Mouse (Mus musculus): ENCODE measurements around the gene Trib2. TPM values are rescaled to one million over a fixed set of nuclear protein-coding genes. Genes with fewer than 3 reads are reported as not detected.
A peak's percentile ranks its signal among the peaks of the same experiment; 100 is the strongest.

The Trib2 gene
- polyA plus RNA-seq, 1 experiment from 2014 or later: 87.4 TPM

DNA sequence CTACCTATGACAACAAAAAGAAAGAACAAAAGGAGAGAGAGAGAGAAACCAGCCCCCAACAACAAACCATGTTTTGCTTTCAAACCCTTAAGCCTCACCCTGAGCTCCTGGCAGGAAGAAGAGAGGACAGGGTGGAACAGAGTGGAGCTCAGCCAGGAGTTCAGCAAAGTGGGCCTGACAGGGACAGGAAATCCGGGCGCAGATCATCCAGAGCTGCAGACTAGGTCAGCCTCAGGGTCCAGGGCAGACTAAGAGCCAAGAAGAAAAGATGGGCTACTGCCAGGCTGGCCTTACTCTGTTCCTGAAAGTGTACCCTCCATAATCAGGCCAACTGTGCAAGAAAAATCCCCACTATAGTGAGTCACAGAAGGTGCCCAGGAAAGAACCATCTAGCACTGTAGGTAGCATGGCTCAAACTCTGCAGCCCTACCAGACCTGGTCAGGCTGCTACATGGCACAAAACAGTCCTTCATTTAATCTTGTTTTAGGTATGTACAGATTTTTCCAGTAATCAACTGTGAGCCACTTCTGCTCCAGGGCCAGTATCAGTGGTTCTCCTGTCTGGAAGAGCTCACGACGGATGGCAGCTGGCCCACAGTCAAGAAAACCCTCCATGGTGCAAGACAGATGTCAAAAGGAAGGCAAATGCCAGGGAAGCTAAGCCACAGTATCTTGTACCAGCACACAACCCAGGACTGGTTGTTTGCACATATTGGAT, 16.4 kb downstream of the Trib2 start:
- H3K4me1 ChIP-seq (ENCODE audit: control insufficient read depth, insufficient read depth, low read length): peaks cover 16% of the 10 kb centered on the region; the same call in 1 of the 2 replicates
- no peak overlapping the region for H3K27ac ChIP-seq (ENCODE audit: low read depth, low read length)
- WGBS: 76% methylated on average over 4 of the region's 4 CpGs
- H3K36me3 ChIP-seq (ENCODE audit: control insufficient read depth, insufficient read depth, low read length): peaks cover 80% of the 10 kb centered on the region
- no peak for ATAC-seq
- no peak for DNase-seq (ENCODE audit: low spot score)
- no peak overlapping the region for H3K4me3 ChIP-seq (ENCODE audit: low read depth, low read length)
- H3K9me3 ChIP-seq (replicated peaks; ENCODE audit: control insufficient read depth, low read length): no peaks in the 10 kb centered on the region
- H3K9ac ChIP-seq (ENCODE audit: low read length): no peak overlapping the region
- H3K4me2 ChIP-seq (ENCODE audit: low read length): 0 out of 2 replicates have a peak overlapping the region, but pooled peaks have one; percentile 1
- no peaks in the 10 kb centered on the region for H3K27me3 ChIP-seq (replicated peaks; ENCODE audit: control insufficient read depth, insufficient read depth, low read length)

- Histone ChIP-seq H3K4me3 (ENCODE audit: low read depth, low read length) (no peak overlapping the region), H3K4me1 (ENCODE audit: control insufficient read depth, insufficient read depth, low read length) (peaks cover 12% of the 10 kb centered on the region; the same call in 1 of the 2 replicates), H3K9me3 (replicated peaks; ENCODE audit: control insufficient read depth, low read length) (no peaks in the 10 kb centered on the region), H3K4me2 (ENCODE audit: low read length) (no peak overlapping the region), H3K9ac (ENCODE audit: low read length) (no peak overlapping the region), H3K27ac (ENCODE audit: low read depth, low read length) (no peak overlapping the region), H3K27me3 (replicated peaks; ENCODE audit: control insufficient read depth, insufficient read depth, low read length) (no peaks in the 10 kb centered on the region), H3K36me3 (ENCODE audit: control insufficient read depth, insufficient read depth, low read length) (peaks cover 82% of the 10 kb centered on the region)
- DNase-seq (ENCODE audit: low spot score) (no peak), ATAC-seq (no peak)
- 83% methylated on average over 7 of the region's 7 CpGs for WGBS
Measured at GRCm38 (mm10) chr12:15798019-15798418, 18.7 kb downstream of the Trib2 start.

DNA sequence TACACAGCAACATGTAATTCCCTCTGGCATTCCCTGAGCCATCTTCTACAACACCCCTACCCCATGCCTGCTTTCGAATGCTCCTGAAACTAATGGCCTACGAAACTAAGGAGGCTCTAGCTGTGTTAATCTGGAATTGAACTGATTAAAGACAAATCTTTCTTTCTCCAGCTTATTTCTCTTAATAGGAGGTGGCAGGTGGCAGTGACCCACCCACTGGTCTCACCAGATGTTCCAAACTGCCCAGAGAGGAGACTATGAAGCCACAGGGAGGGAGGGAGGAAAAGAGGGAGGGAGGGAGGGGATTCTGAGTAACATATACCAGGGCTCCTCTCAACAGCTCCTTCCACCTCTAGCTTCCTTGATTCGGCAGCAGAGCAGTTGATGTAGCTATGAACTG, 20.8 kb downstream of the Trib2 start:
- no peaks in the 10 kb centered on the region for H3K9me3 ChIP-seq (replicated peaks; ENCODE audit: control insufficient read depth, low read length)
- H3K4me3 ChIP-seq (ENCODE audit: low read depth, low read length): no peak overlapping the region
- no peak overlapping the region for H3K9ac ChIP-seq (ENCODE audit: low read length)
- peaks cover 91% of the 10 kb centered on the region for H3K36me3 ChIP-seq (ENCODE audit: control insufficient read depth, insufficient read depth, low read length)
- DNase-seq (ENCODE audit: low spot score) (no peak), ATAC-seq (no peak)
- no peaks in the 10 kb centered on the region for H3K27me3 ChIP-seq (replicated peaks; ENCODE audit: control insufficient read depth, insufficient read depth, low read length)
- no peak overlapping the region for H3K27ac ChIP-seq (ENCODE audit: low read depth, low read length)
- 68% methylated on average over 3 of the region's 3 CpGs for WGBS
- no peak overlapping the region for H3K4me2 ChIP-seq (ENCODE audit: low read length)
- H3K4me1 ChIP-seq (ENCODE audit: control insufficient read depth, insufficient read depth, low read length): peaks cover 4% of the 10 kb centered on the region; the same call in 1 of the 2 replicates

DNA sequence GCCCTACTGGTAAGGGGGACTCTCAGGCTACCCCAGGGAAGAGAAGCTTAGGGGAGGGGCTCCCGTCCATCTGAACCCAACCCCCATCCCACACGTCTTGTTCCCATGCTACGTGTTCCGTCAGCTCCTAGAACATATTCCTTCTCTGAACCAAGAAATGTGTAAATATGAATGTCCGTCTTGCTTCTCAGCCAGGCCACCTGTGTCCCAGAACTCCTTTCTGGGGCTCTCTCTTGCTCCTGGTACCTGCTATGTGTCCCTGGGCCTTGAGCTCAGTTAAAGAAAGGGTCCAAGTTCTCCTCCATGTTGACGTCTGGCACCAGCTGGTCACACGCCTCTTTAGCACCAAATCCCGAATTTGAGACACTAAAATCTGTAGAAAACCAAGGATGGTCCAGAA, 23.4 kb downstream of the Trib2 start:
- 93% methylated on average over 8 of the region's 8 CpGs for WGBS

GRCm38 (mm10) chr12:15790181-15790580, 26.5 kb downstream of the Trib2 start:
- 0 out of 2 replicates have a peak, but pooled peaks have one; percentile 4 for ATAC-seq
- no peaks in the 10 kb centered on the region for H3K27me3 ChIP-seq (replicated peaks; ENCODE audit: control insufficient read depth, insufficient read depth, low read length)
- H3K4me1 ChIP-seq (ENCODE audit: control insufficient read depth, insufficient read depth, low read length): no peaks in the 10 kb centered on the region
- no peak overlapping the region for H3K4me3 ChIP-seq (ENCODE audit: low read depth, low read length)
- no peak overlapping the region for H3K4me2 ChIP-seq (ENCODE audit: low read length)
- WGBS: 66% methylated on average over 2 of the region's 2 CpGs
- no peaks in the 10 kb centered on the region for H3K9me3 ChIP-seq (replicated peaks; ENCODE audit: control insufficient read depth, low read length)
- H3K9ac ChIP-seq (ENCODE audit: low read length): no peak overlapping the region
- DNase-seq (ENCODE audit: low spot score): peak; percentile 22
- no peak overlapping the region for H3K27ac ChIP-seq (ENCODE audit: low read depth, low read length)
- peaks cover 50% of the 10 kb centered on the region for H3K36me3 ChIP-seq (ENCODE audit: control insufficient read depth, insufficient read depth, low read length)

More for the DNA sequence above, 23.4 kb downstream of the Trib2 start:
- DNase-seq (ENCODE audit: low spot score) (no peak), ATAC-seq (no peak)
- peaks cover 79% of the 10 kb centered on the region for H3K36me3 ChIP-seq (ENCODE audit: control insufficient read depth, insufficient read depth, low read length)
- no peaks in the 10 kb centered on the region for H3K4me1 ChIP-seq (ENCODE audit: control insufficient read depth, insufficient read depth, low read length)
- no peak overlapping the region for H3K27ac ChIP-seq (ENCODE audit: low read depth, low read length)
- no peak overlapping the region for H3K4me3 ChIP-seq (ENCODE audit: low read depth, low read length)
- H3K4me2 ChIP-seq (ENCODE audit: low read length): no peak overlapping the region
- H3K9me3 ChIP-seq (replicated peaks; ENCODE audit: control insufficient read depth, low read length): no peaks in the 10 kb centered on the region
- H3K9ac ChIP-seq (ENCODE audit: low read length): no peak overlapping the region
- H3K27me3 ChIP-seq (replicated peaks; ENCODE audit: control insufficient read depth, insufficient read depth, low read length): no peaks in the 10 kb centered on the region

DNA sequence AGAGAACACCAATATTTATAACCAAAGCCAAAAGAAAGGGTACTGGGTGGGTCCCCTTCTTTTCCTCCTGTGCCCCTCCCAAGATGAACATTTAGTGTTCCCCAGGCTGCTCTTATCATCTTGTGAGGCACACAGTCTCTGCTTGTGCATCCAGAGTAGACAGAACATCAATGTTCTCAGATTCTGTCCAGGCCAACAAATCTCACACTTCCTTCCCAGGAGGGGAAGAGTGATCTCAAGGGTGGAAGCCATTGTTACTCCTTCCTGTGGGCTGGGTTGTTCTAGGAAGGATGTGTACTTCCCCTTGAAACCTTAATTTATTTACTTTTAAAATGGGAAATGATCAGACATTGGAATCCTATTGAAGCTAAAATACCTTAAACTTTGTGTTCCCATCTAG, 39.7 kb downstream of the Trib2 start:
- H3K4me3 ChIP-seq (ENCODE audit: low read depth, low read length): no peak overlapping the region
- no peaks in the 10 kb centered on the region for H3K9me3 ChIP-seq (replicated peaks; ENCODE audit: control insufficient read depth, low read length)
- DNase-seq (ENCODE audit: low spot score): no peak
- ATAC-seq: no peak
- no peaks in the 10 kb centered on the region for H3K4me1 ChIP-seq (ENCODE audit: control insufficient read depth, insufficient read depth, low read length)
- H3K27me3 ChIP-seq (replicated peaks; ENCODE audit: control insufficient read depth, insufficient read depth, low read length): no peaks in the 10 kb centered on the region
- H3K36me3 ChIP-seq (ENCODE audit: control insufficient read depth, insufficient read depth, low read length): no peaks in the 10 kb centered on the region
- no peak overlapping the region for H3K9ac ChIP-seq (ENCODE audit: low read length)
- H3K27ac ChIP-seq (ENCODE audit: low read depth, low read length): no peak overlapping the region
- H3K4me2 ChIP-seq (ENCODE audit: low read length): no peak overlapping the region

GRCm38 (mm10) chr12:15771686-15772085, 45.0 kb downstream of the Trib2 start:
- H3K27me3 ChIP-seq (replicated peaks; ENCODE audit: control insufficient read depth, insufficient read depth, low read length): no peaks in the 10 kb centered on the region
- 86% methylated on average over 6 of the region's 6 CpGs for WGBS

DNA sequence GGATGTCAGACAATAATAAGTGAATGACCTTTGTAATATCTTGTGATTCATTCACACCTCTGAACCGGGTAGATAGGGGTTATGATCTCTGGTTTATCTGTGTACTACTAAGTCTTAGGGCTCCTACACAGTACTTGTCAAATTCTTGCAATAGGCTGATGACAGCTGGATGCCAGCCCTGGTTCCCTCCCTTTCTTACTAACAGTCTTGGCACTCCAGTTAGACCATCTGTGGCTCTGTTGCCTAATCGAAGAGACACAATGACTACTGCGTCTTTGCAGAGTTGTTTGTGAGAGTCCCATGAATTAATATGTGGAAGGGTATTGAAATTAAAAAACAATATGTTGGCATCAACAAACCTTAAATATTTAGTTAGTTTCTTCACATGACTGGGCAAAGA, 48.2 kb downstream of the Trib2 start:
- WGBS: 63% methylated on average over 3 of the region's 3 CpGs

More at GRCm38 (mm10) chr12:15771686-15772085, 45.0 kb downstream of the Trib2 start:
- no peaks in the 10 kb centered on the region for H3K36me3 ChIP-seq (ENCODE audit: control insufficient read depth, insufficient read depth, low read length)
- H3K27ac ChIP-seq (ENCODE audit: low read depth, low read length): no peak overlapping the region
- DNase-seq (ENCODE audit: low spot score) (no peak), ATAC-seq (no peak)
- no peaks in the 10 kb centered on the region for H3K4me1 ChIP-seq (ENCODE audit: control insufficient read depth, insufficient read depth, low read length)
- H3K4me3 ChIP-seq (ENCODE audit: low read depth, low read length): no peak overlapping the region
- H3K4me2 ChIP-seq (ENCODE audit: low read length): no peak overlapping the region
- no peak overlapping the region for H3K9ac ChIP-seq (ENCODE audit: low read length)
- H3K9me3 ChIP-seq (replicated peaks; ENCODE audit: control insufficient read depth, low read length): no peaks in the 10 kb centered on the region

GRCm38 (mm10) chr12:15765996-15766395, 50.7 kb downstream of the Trib2 start:
- no peak overlapping the region for H3K27ac ChIP-seq (ENCODE audit: low read depth, low read length)
- H3K9ac ChIP-seq (ENCODE audit: low read length): no peak overlapping the region
- no peaks in the 10 kb centered on the region for H3K27me3 ChIP-seq (replicated peaks; ENCODE audit: control insufficient read depth, insufficient read depth, low read length)
- ATAC-seq (no peak; the same call in 1 of the 2 replicates), DNase-seq (ENCODE audit: low spot score) (peak; percentile 11)
- H3K9me3 ChIP-seq (replicated peaks; ENCODE audit: control insufficient read depth, low read length): no peaks in the 10 kb centered on the region
- H3K4me1 ChIP-seq (ENCODE audit: control insufficient read depth, insufficient read depth, low read length): no peaks in the 10 kb centered on the region
- no peaks in the 10 kb centered on the region for H3K36me3 ChIP-seq (ENCODE audit: control insufficient read depth, insufficient read depth, low read length)
- no peak overlapping the region for H3K4me2 ChIP-seq (ENCODE audit: low read length)
- no peak overlapping the region for H3K4me3 ChIP-seq (ENCODE audit: low read depth, low read length)
- WGBS: 88% methylated on average over 12 of the region's 12 CpGs

More for the DNA sequence above, 48.2 kb downstream of the Trib2 start:
- no peaks in the 10 kb centered on the region for H3K27me3 ChIP-seq (replicated peaks; ENCODE audit: control insufficient read depth, insufficient read depth, low read length)
- DNase-seq (ENCODE audit: low spot score) (peak; percentile 81), ATAC-seq (peak; percentile 72)
- no peaks in the 10 kb centered on the region for H3K36me3 ChIP-seq (ENCODE audit: control insufficient read depth, insufficient read depth, low read length)
- no peak overlapping the region for H3K9ac ChIP-seq (ENCODE audit: low read length)
- H3K27ac ChIP-seq (ENCODE audit: low read depth, low read length): no peak overlapping the region
- no peaks in the 10 kb centered on the region for H3K9me3 ChIP-seq (replicated peaks; ENCODE audit: control insufficient read depth, low read length)
- H3K4me1 ChIP-seq (ENCODE audit: control insufficient read depth, insufficient read depth, low read length): no peaks in the 10 kb centered on the region
- H3K4me2 ChIP-seq (ENCODE audit: low read length): no peak overlapping the region
- H3K4me3 ChIP-seq (ENCODE audit: low read depth, low read length): no peak overlapping the region

All from forebrain, embryonic 14.5 days (tissue).